Mouse (Mus musculus) ZHBTc4 (cell line): ENCODE data around the gene Dnajc19.
A peak's percentile ranks its signal among the peaks of the same experiment; 100 is the strongest.
"Not testable (repeated sequence)": the region's sequence is repeated elsewhere in the genome, so short reads cannot be mapped to it uniquely, and the experiment has no call there.

Experiments used
- DNase-seq: peaks from one replicate; pipeline ENCODE4 v3.0.0-alpha.2; 2011; ENCODE audit warnings: low read depth, low spot score

The Dnajc19 gene

GRCm38 (mm10) chr3:34080900-34081662, at the start of gene Dnajc19:
Gene Dnajc19, minus strand, starts transcription at chr3:34081321.
- peak; percentile 97 for DNase-seq

DNA sequence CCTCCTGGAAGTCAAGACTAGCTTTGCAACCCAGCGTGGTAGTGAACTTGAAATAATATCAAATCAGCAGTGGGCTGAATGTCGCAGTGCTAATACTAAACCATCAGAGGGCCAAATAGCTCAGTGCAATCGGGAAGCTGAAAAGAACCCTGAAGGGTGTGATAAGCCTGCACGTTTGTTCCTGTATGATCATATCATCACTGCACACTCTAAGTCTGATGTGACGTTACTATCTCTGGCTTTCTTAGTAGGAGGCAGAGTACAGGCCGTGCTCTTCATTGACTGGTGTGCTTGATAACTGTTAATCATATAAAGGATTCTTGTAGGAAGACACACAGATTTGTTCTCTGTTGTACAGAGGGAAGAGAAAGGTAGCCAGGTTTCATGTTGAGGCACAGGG, 48.8 kb upstream of the Dnajc19 start:
- DNase-seq = no peak

- DNase-seq = no peak
Observed at GRCm38 (mm10) chr3:34121311-34121710, 40.2 kb upstream of the Dnajc19 start.

DNA sequence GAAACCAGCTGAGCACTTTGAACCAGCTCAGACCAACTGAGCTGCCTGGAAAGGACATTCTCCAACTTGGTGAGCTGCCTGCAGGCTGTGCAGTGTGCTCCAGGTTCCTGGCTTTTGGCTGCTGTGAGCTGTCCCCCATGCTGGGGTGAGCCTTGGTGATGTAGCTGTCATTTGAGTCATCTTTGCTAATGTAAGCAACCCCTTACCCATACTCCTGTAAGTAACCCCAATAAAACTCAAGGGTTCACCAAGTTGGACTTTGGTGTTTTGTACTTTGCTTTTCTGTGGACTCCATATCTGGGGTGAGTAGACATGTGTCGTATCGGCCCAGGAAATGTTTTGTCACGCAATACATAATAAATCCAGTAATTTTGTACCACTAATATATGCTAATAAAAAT, 39.7 kb upstream of the Dnajc19 start:
- no peak for DNase-seq

DNA sequence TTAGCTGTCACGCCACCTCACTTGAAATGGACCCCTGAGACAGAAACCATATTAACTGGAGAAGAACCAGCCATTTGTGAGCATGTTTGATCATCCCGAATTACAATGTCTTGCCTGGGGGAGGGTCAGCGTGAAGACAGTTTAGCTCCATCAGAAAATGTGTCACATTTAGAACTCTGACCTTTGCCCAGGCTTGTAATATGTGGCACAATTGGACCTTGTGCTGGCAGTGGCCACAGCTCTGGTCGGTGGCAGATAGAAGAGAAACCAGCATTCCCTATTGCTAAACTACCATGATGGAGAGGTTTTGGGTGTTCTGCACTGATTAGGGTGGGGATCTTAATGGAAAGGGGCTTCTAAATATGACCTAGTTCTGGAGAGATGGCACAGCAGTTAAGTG, 38.7 kb upstream of the Dnajc19 start:
- DNase-seq = no peak

DNA sequence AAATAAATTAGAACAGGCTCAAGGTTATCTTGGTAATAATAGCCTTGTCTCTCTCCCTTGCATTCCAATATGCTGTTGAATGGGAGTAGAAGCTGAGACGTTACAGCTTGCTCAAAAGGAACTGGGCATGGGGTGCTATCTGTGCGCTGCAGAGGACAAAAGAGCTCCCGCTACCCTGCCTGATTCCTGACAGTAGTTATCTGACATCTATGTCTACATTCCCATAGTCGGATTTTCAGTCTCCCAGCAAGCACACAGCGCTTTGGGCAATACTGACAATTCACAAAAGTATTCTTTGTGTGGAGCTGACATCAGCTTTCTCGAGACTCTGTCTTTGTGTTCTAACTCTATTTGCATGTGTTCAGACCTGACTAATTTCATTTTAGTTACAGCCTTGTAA, 34.7 kb upstream of the Dnajc19 start:
- DNase-seq = no peak

DNA sequence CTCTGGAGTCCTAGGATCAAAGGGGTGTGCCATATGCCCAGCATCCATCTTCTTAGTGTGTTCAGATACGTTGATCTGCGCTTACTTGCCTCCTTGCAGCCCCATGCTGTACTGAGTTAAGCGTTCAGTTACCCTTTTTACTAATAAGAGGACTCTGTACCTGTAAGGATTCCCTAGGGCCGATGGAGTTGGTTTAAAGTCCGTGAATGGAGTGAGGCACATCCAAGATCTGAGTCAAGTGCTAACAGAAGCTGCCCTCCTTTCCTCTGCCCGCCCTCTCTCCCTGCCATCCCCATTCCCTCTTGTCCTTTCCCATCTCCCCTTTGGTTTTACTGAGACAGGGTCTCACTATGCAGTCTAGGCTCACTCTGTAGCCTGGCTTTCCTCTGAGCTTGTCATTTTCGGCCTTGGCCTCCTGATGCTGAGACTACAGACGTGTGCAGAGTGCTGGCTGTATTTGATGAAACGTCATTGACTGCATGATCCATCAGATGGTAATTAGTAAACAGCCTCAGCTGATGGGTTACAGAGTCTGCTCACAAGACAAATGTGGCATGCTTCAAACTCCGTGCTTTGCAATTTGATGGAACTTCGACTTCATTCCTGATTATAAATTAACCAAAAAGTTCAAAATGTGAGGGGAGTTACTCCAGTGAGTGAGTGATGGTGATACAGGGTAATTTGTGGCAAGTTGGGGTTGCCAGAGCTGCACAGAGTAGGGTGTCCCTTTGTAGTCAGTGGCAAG, 31.0 kb upstream of the Dnajc19 start:
- DNase-seq = no peak

DNA sequence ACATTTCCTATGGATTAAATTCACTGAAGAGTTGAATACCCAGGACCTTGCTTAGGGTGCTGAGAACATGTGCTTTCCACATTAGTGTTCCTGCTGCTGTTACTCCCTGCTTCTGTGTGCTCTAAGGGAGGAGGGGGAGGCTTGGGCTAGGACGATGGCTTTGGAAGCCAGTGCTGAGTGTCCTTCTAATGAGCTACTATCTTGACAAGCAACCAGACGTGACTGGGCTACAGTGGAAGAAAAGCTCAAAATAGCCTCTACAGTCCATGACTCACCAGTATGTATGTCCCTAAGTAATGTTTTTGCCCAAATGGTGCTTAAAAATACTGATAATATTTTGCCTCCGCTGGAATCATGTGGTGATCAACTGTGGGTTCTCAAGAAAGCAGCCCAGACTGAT, 26.5 kb upstream of the Dnajc19 start:
- no peak for DNase-seq

DNA sequence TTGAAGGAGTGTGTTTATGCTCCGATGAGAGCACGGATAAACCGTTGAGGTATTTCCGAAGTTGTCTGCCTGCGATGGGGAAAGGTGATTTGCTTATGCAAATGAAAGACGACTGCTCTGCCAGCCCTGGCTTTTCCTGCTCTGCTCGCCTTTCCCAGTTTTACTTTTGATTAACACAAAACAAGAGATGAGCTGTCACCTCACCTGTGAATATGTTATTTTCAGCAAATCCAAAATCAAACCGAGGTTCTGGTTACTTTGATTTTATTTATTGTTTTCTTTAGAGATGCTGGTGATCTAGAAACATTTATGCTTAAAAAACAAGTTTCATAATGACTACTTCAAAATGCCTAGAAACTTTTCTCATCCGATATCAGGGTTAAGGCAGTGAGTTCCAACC, 25.3 kb upstream of the Dnajc19 start:
- no peak for DNase-seq

DNA sequence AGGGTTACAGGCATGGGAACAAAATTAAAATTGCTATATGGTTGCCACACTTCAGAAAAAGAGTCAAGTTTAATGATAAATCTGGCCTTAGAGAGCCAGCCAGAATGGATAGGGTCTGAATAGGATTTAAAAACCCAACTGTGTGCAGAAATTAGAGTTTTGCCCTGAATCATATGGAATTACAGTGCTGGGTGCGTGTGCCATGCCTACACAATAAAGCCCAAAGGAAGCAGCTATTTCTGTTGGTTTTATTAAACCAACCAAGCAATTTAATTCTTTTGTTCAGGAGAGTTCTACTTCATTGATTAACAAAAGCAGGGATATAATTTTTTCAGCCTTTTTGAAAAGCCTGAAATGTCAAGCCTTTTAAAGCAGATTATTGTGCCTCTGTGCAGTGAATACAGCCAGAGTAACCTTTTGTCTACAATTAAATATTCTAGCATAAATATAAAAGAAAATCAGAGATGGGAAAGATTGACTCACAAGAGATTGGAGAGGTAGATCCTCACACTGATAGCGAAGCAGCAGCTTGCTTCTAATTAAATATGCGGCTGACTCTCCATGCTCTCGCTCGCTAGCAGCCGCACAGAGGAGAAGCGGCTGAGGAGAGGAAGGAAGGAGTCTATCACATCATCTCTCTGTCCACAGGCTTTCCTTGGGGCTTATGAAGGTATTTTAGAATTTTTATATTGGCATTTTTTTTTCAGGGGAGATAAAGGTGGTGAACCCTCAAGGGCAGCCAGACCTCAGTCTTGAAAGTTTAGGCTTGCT, 23.0 kb upstream of the Dnajc19 start:
- no peak for DNase-seq

GRCm38 (mm10) chr3:34102891-34103290, 21.8 kb upstream of the Dnajc19 start:
- DNase-seq = peak; percentile 37

DNA sequence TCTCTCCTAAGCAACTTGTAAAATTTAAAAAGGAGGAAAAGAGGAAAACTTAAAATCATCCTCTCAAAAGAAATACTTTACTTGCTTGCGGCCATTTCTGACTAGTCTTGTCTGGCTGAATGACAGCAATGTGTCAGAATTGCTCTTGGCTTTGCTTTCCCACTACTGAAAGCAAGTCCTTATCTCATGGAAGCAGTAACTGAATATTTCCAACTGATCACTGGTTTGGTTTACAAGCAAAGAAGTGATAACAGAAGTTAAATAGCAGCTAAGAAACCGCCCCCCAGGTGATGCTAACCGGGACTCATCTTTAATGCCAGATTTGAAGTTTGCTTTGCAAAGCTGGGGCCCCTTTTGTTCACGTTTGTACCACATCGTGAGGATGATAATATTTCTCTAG, 2.5 kb upstream of the Dnajc19 start:
- DNase-seq = no peak

- no peak for DNase-seq
Observed at GRCm38 (mm10) chr3:34081929-34082328, 808 bp upstream of the Dnajc19 start.

GRCm38 (mm10) chr3:34076058-34076759, 4.9 kb downstream of the Dnajc19 start:
- no peak for DNase-seq

GRCm38 (mm10) chr3:34072726-34073125, 8.4 kb downstream of the Dnajc19 start:
- DNase-seq = no peak

DNA sequence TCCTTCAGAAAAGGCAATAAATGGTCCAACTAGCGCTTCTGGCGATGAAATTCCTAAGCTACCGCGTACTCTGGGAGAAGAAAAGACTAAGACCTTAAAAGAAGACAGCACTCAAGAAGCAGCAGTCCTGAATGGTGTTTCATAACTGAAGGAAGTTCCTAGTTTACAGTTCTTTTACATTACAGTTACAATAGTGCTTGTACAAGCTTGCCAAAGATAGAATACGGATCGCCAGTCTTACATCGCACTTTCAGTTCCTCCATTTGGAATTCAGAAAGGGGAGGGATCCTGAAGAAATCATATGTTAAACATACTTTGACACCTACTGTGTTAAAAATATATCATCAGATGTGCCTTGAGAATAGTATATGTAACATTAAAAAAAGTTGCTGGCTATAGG, 12.2 kb downstream of the Dnajc19 start:
- not testable (repeated sequence) for DNase-seq

- DNase-seq = no peak
Observed at GRCm38 (mm10) chr3:34062352-34062751, 18.8 kb downstream of the Dnajc19 start.

- DNase-seq = no peak
Observed at GRCm38 (mm10) chr3:34041990-34042389, 39.1 kb downstream of the Dnajc19 start.

DNA sequence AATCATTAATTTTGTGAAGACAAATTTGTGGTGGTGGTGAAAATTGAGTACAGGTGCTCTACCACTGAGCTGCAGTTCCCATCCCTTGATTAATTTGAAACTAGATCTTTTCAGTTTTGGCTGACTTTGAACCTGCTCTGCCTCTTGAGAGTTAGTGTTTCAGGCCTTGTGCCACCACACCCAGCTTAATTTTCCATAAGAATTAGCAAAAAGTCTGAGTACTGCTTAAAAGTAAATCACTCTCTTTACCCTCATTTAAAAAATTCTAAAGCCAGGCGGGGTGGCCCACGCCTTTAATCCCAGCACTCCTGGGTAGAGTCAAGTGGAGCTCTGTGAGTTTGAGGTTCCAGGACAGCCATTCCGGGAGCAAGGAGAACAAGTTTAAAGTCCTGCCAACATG, 45.4 kb downstream of the Dnajc19 start:
- peak; percentile 93 for DNase-seq

DNA sequence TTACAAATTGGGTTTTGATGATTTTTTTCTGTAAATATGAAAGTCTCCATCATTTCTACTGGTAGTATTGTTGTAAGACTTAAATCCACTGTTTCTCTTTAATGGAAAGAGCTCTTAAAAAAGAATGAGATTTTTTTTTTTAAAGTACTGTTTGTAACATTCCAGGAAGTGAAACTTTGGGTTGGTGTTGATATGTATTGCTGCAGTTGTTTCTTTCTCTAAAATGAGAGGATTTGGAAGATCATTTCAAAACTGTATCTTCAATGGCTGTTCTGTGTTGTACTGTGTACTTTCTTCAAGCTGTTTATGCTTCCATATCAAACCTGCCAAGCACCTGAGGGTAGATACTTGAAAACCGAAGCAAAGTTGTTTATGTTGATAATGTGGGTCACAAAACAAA, 46.3 kb downstream of the Dnajc19 start:
- DNase-seq = no peak

DNA sequence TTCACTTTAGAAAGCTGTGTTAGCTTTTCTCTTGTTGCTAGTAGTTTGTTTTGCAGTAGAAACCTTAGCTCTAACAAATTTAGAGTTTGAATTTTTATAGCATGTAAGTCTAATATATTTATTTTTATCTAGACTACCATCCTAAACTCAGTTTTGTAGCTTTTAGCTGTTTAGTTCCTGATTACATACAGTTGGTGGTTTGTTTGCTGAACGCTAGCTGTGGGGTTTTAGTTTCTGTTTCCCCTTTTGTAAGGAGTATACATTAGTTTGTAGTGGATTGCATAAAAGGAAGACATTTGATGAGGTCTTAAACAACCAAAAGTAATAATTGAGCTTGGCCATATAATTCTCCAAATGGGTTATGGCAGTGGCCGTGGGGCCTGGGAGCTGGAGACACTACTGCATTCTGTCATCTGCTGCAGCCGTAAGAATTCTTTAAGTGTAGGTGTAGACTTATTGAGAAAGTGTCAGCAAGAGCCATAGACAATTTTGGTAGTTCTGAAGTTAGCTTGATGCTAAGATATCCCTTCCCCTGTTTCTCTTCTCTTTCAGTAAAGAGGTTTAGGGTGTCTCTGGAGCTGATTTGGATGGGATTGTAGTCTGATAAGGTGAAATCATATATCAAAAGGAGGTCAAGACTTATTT, 47.3 kb downstream of the Dnajc19 start:
- no peak for DNase-seq
